Comparison of ENCODE assay signal across 12 mouse cellular contexts in genomic region chr10:18020846-18021245, GRCm38 (mm10). TPM values are rescaled to one million over a fixed set of nuclear protein-coding genes. Genes with fewer than 3 reads are reported as not detected.
DNase-seq lines count a peak whose midpoint lies in the region; ATAC-seq and TF ChIP-seq lines count a peak whose summit lies in the region.
"Had no signal": no experiment of that assay in that cellular context is flagged by ENCODE, and none has a peak within 500 bp of the region (broad histone marks: within the 10 kb centered on the region; RNA-seq: fewer than 3 reads in every experiment).

No protein-coding gene starts in this region.

- peak overlapping the region; percentile 46 for H3K4me2 ChIP-seq in forebrain, embryonic 15.5 days (replicated peaks)
- H3K4me2 ChIP-seq in neural tube, embryonic 12.5 days (replicated peaks): peak overlapping the region; percentile 67

- H3K9ac ChIP-seq in forebrain, embryonic 15.5 days (replicated peaks): no peak overlapping the region
- no peak overlapping the region for H3K9ac ChIP-seq in neural tube, embryonic 12.5 days

- peaks cover 22% of the 10 kb centered on the region for H3K36me3 ChIP-seq in forebrain, embryonic 15.5 days
- H3K36me3 ChIP-seq in neural tube, embryonic 12.5 days: peaks cover 20% of the 10 kb centered on the region

- peak overlapping the region; percentile 83; the same call in 1 of the 2 replicates for H3K4me3 ChIP-seq in layer of hippocampus, adult 2 months
- H3K4me3 ChIP-seq in forebrain, embryonic 15.5 days: peak overlapping the region; percentile 79
- H3K4me3 ChIP-seq in neural tube, embryonic 12.5 days: no peak overlapping the region

- no peaks in the 10 kb centered on the region for H3K9me3 ChIP-seq in forebrain, embryonic 15.5 days
- H3K9me3 ChIP-seq in neural tube, embryonic 12.5 days: no peaks in the 10 kb centered on the region
- H3K9me3 ChIP-seq: limb, embryonic 13.5 days had no signal

- ATAC-seq in forebrain, embryonic 15.5 days (replicated peaks): no peak
- no peak for ATAC-seq in neural tube, embryonic 12.5 days (ENCODE audit: low FRiP score, low read depth)

- peaks cover 25% of the 10 kb centered on the region for H3K4me1 ChIP-seq in forebrain, embryonic 15.5 days
- peaks cover 11% of the 10 kb centered on the region; the same call in 1 of the 2 replicates for H3K4me1 ChIP-seq in neural tube, embryonic 12.5 days

- no peak for TF ChIP-seq CTCF in layer of hippocampus, adult 2 months (conservative IDR thresholded peaks at IDR 0.05)

- H3K27me3 ChIP-seq in forebrain, embryonic 15.5 days: no peaks in the 10 kb centered on the region
- no peaks in the 10 kb centered on the region for H3K27me3 ChIP-seq in neural tube, embryonic 12.5 days (replicated peaks)
- H3K27me3 ChIP-seq: limb, embryonic 13.5 days had no signal

- WGBS in forebrain, embryonic 15.5 days: 36% methylated on average over 1 of the region's 1 CpGs
- WGBS in neural tube, embryonic 12.5 days: 74% methylated on average over 1 of the region's 1 CpGs

- H3K27ac ChIP-seq in layer of hippocampus, adult 2 months: peak overlapping the region; percentile 81; the same call in 1 of the 2 replicates
- peak overlapping the region; percentile 96 for H3K27ac ChIP-seq in forebrain, embryonic 15.5 days (replicated peaks)
- no peak overlapping the region for H3K27ac ChIP-seq in neural tube, embryonic 12.5 days

- peak in 1 of 2 experiments; percentile 41 for DNase-seq in layer of hippocampus, adult 2 months (ENCODE audit: low spot score in 2 of 2)
- no peak for DNase-seq in layer of hippocampus, adult 11-12 months (ENCODE audit: low spot score)
- DNase-seq in brain, embryonic 18.5 days (ENCODE audit: low read depth, low spot score): peak; percentile 43
- no peak for DNase-seq in gastrocnemius, postnatal 14 days
- DNase-seq in thymus, postnatal 25 days: no peak
- DNase-seq: cerebellum, adult 11 months; kidney, postnatal 4 days; lung, postnatal 10 days; thymus, adult 2 months had no signal

- intact Hi-C loops in gastrocnemius, postnatal 14 days (cut with DNase I; ENCODE audit: low total_unique reads): no loop called here

RNA-seq across cellular contexts. Expression of gene Abracl, which starts 2.2 kb away (rescaled TPM):
- 10 to 100 TPM; 35.0 to 36.5 TPM for total RNA-seq in layer of hippocampus, adult 2 months (2021)
- 226 and 237 TPM in 2 replicates for polyA plus RNA-seq in forebrain, embryonic 15.5 days (2015; fragmentation: Nextera tagmentation; extraction: Ambion mirVana)
- polyA plus RNA-seq in neural tube, embryonic 12.5 days (2016; fragmentation: Nextera tagmentation; extraction: Ambion mirVana): 155 and 159 TPM in 2 replicates
- total RNA-seq in gastrocnemius, postnatal 14 days (2021): 10 to 100 TPM; 10.7 to 11.5 TPM

RNA-seq across cellular contexts. Expression of gene Reps1, which starts 34.8 kb away (rescaled TPM):
- total RNA-seq in layer of hippocampus, adult 2 months (2021): 10 to 100 TPM; 82.6 to 92.7 TPM
- polyA plus RNA-seq in forebrain, embryonic 15.5 days (2015; fragmentation: Nextera tagmentation; extraction: Ambion mirVana): 16.3 and 30.2 TPM in 2 replicates
- polyA plus RNA-seq in neural tube, embryonic 12.5 days (2016; fragmentation: Nextera tagmentation; extraction: Ambion mirVana): 39.6 and 44.7 TPM in 2 replicates
- 10 to 100 TPM; 23.0 to 29.6 TPM for total RNA-seq in gastrocnemius, postnatal 14 days (2021)
